Mouse (Mus musculus): ENCODE measurements around the gene Gatc. TPM values are rescaled to one million over a fixed set of nuclear protein-coding genes. Genes with fewer than 3 reads are reported as not detected.
A peak's percentile ranks its signal among the peaks of the same experiment; 100 is the strongest.

Gatc gene
- polyA plus RNA-seq, 1 experiment, result 12.0 TPM

GRCm38 (mm10) chr5:115362216-115362615 is 21.2 kb upstream of the Gatc start:
- Histone ChIP-seq H3K4me1 (ENCODE audit: control insufficient read depth, insufficient read depth, low read length) (no peaks in the 10 kb centered on the region), H3K4me3 (replicated peaks; ENCODE audit: extremely low read depth, low read depth, low read length) (no peak overlapping the region)
- 28% methylated on average over 7 of the region's 7 CpGs for WGBS
- no peak for DNase-seq
- TF ChIP-seq POLR2A (IDR thresholded peaks at IDR 0.05; ENCODE audit: borderline replicate concordance, extremely low read depth, low read depth, low read length) (no peak), CTCF (IDR thresholded peaks at IDR 0.05; ENCODE audit: insufficient read depth, low read length) (no peak)

- no peak for TF ChIP-seq CTCF (IDR thresholded peaks at IDR 0.05; ENCODE audit: insufficient read depth, low read length)
- TF ChIP-seq POLR2A (IDR thresholded peaks at IDR 0.05; ENCODE audit: borderline replicate concordance, extremely low read depth, low read depth, low read length), result no peak
- DNase-seq, result no peak
- WGBS, result 61% methylated on average over 5 of the region's 5 CpGs
- no peaks in the 10 kb centered on the region for H3K4me1 ChIP-seq (ENCODE audit: control insufficient read depth, insufficient read depth, low read length)
- H3K4me3 ChIP-seq (replicated peaks; ENCODE audit: extremely low read depth, low read depth, low read length), result no peak overlapping the region
These were observed 18.9 kb upstream of the Gatc start for GRCm38 (mm10) chr5:115359851-115360372.

DNA sequence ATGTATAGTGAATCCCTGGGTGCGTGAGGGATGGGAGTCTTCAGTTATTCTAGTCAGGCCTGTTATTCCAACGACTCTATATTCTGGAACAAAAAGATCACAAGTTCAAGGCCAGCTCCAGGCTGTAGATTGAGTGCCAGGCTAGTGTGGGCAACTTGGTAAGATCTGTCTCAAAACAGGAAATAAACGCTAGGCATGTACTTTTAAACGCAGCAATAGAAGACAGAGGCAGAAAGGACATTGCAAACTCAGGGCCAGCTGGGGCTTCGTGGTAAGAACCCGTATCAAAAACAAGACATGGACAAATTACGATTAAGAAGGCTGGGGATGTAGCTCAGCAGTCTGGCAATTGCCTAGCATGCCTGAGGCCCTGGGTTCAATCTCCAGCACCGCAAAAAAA is 18.5 kb upstream of the Gatc start:
- TF ChIP-seq POLR2A (IDR thresholded peaks at IDR 0.05; ENCODE audit: borderline replicate concordance, extremely low read depth, low read depth, low read length), result no peak
- 72% methylated on average over 8 of the region's 8 CpGs for WGBS
- no peaks in the 10 kb centered on the region for H3K4me1 ChIP-seq (ENCODE audit: control insufficient read depth, insufficient read depth, low read length)
- no peak overlapping the region for H3K4me3 ChIP-seq (replicated peaks; ENCODE audit: extremely low read depth, low read depth, low read length)
- DNase-seq, result no peak

GRCm38 (mm10) chr5:115358872-115359271 is 17.9 kb upstream of the Gatc start:
- 2% methylated on average over 12 of the region's 12 CpGs for WGBS
- no peak overlapping the region for H3K4me3 ChIP-seq (replicated peaks; ENCODE audit: extremely low read depth, low read depth, low read length)
- no peaks in the 10 kb centered on the region for H3K4me1 ChIP-seq (ENCODE audit: control insufficient read depth, insufficient read depth, low read length)
- no peak for TF ChIP-seq POLR2A (IDR thresholded peaks at IDR 0.05; ENCODE audit: borderline replicate concordance, extremely low read depth, low read depth, low read length)
- peak; percentile 77 for TF ChIP-seq CTCF (IDR thresholded peaks at IDR 0.05; ENCODE audit: insufficient read depth, low read length)
- DNase-seq, result peak; percentile 82

DNA sequence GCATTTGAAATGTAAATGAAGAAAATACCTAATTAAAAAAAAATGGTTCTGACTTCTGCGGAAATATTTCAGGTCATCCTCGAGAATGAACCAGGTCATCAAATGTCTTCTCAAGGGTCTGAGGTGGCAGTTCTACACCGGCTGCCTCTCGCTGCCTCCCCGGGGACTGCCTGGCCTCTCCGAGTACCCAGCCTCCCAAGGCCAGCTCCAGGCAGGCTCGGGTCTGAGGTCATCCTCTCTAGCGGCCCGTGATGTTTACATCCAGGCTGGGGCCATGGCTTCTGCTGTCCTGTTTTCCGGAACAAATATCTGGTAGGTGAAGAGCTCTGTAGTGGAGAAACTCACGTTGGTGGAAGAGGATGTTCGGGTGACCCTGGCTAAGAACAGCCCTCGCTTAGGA is 14.1 kb upstream of the Gatc start:
- no peaks in the 10 kb centered on the region for H3K4me1 ChIP-seq (ENCODE audit: control insufficient read depth, insufficient read depth, low read length)
- TF ChIP-seq POLR2A (IDR thresholded peaks at IDR 0.05; ENCODE audit: borderline replicate concordance, extremely low read depth, low read depth, low read length), result no peak
- no peak for TF ChIP-seq CTCF (IDR thresholded peaks at IDR 0.05; ENCODE audit: insufficient read depth, low read length)
- no peak for DNase-seq
- WGBS, result 27% methylated on average over 13 of the region's 13 CpGs
- no peak overlapping the region for H3K4me3 ChIP-seq (replicated peaks; ENCODE audit: extremely low read depth, low read depth, low read length)

DNA sequence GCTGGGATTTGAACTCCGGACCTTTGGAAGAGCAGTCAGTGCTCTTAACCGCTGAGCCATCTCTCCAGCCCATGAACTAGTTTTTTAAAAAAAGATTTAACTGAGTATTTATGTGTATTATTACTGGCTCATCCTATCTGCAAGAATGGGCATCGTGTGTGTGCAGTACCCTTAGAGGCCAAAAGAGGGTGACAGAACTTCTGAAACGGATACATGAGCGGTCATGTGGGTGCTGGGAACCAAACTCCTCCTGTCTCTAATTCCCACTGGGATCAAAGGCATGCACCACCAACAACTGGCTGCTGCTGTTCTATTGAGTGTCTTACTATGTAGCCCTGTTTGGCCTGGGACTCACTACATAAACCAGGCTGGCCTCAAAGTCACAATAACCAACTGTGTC is 10.4 kb upstream of the Gatc start:
- no peak overlapping the region for H3K4me3 ChIP-seq (replicated peaks; ENCODE audit: extremely low read depth, low read depth, low read length)
- peaks cover 12% of the 10 kb centered on the region for H3K4me1 ChIP-seq (ENCODE audit: control insufficient read depth, insufficient read depth, low read length)
- 75% methylated on average over 5 of the region's 5 CpGs for WGBS
- TF ChIP-seq POLR2A (IDR thresholded peaks at IDR 0.05; ENCODE audit: borderline replicate concordance, extremely low read depth, low read depth, low read length) (no peak), CTCF (IDR thresholded peaks at IDR 0.05; ENCODE audit: insufficient read depth, low read length) (no peak)
- no peak for DNase-seq

DNA sequence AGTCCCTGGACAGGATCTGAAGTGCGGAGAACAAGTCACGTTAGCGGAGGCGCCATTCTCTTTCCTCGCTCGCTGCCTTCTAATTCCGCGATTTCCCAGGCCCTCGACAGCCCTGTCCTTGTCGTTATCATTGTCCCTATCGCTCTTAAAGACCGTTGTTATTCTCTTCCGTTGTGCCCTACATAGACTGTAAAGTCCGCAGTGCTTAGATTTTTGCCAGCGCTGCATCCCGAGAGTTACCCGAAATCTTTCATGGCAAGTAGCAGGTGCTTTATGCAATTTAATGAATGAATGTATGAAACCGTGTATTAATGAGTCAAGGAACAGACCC is 8.2 kb upstream of the Gatc start:
- TF ChIP-seq CTCF (IDR thresholded peaks at IDR 0.05; ENCODE audit: insufficient read depth, low read length) (no peak), POLR2A (IDR thresholded peaks at IDR 0.05; ENCODE audit: borderline replicate concordance, extremely low read depth, low read depth, low read length) (no peak)
- no peak for DNase-seq
- H3K4me1 ChIP-seq (ENCODE audit: control insufficient read depth, insufficient read depth, low read length), result peaks cover 12% of the 10 kb centered on the region
- 1% methylated on average over 18 of the region's 18 CpGs for WGBS
- H3K4me3 ChIP-seq (replicated peaks; ENCODE audit: extremely low read depth, low read depth, low read length), result peak overlapping the region; percentile 69

DNA sequence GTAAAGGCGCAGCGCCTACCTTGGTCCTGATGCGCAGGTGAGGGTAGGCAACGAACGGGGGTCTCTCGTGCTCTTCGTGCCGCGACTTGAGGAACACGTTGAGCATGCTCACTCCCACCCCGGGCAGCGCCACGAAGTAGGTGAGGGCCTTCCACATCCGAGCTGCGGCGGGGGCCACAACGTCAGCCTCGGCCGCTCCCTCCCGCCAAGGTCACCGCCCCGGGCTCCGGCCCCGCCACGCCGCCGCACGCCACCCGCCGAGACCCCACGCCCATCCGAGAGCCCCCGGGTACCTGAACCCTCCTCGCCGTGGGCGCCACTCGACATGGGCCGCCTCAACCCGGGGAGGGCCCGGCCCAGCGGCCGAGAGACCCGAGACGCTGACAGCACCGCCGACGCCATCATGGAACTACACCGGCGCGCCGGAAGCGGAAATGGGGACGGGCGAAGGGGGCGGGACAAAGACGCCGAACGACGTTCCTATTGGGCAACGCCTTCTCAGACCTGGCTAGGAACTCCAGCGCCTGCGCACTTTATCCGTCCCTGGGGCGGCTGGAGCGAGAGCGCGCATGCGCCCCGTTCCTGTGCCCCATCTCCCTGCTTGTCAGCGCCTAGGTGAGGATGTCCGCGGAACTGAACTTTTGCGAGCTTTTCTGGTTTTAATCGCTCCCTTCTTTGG is 7.7 kb upstream of the Gatc start, which contains the start of gene Cox6a1:
TSS of gene Cox6a1 (minus strand) at position 436 of the 679 bp plus-strand sequence.
- H3K4me3 ChIP-seq (replicated peaks; ENCODE audit: extremely low read depth, low read depth, low read length), result peak within 1 kb of the TSS; percentile 87
- peak; percentile 97 for DNase-seq
- peaks cover 12% of the 10 kb centered on the region for H3K4me1 ChIP-seq (ENCODE audit: control insufficient read depth, insufficient read depth, low read length)
- TF ChIP-seq CTCF (IDR thresholded peaks at IDR 0.05; ENCODE audit: insufficient read depth, low read length), result 0 out of 2 replicates have a peak, but pooled peaks have one; percentile 3
- TF ChIP-seq POLR2A (IDR thresholded peaks at IDR 0.05; ENCODE audit: borderline replicate concordance, extremely low read depth, low read depth, low read length), result peak; percentile 84
- 1% methylated on average over 74 of the region's 74 CpGs for WGBS

DNA sequence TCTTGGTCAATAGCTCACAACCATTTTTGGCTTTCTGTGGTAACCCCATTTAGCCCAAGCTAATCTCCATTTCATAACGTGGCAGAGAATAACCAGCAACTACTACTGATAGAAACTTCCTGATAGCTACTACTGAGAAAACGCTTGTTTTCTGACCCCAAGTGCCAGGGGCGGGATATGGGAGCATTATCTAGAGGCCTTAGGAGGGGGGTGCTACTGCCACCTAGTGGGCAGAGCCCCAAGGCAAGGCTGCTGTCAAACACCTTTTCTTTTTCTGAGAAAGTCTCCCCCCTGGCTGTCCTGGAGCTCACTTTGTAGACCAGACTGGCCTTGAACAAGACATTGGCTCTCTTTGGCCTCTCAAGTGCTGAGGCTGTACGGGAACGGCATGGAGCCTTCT is 6.6 kb upstream of the Gatc start:
- TF ChIP-seq CTCF (IDR thresholded peaks at IDR 0.05; ENCODE audit: insufficient read depth, low read length) (peak; percentile 84), POLR2A (IDR thresholded peaks at IDR 0.05; ENCODE audit: borderline replicate concordance, extremely low read depth, low read depth, low read length) (no peak)
- peak; percentile 76 for DNase-seq
- Histone ChIP-seq H3K4me1 (ENCODE audit: control insufficient read depth, insufficient read depth, low read length) (peaks cover 12% of the 10 kb centered on the region), H3K4me3 (replicated peaks; ENCODE audit: extremely low read depth, low read depth, low read length) (peak overlapping the region; percentile 60)
- 0% methylated on average over 5 of the region's 5 CpGs for WGBS
